Mouse (Mus musculus) C2C12 (cell line): ENCODE measurements around the gene Smap1. TPM values are rescaled to one million over a fixed set of nuclear protein-coding genes. Genes with fewer than 3 reads are reported as not detected.

Experiments used
- H3K27me3 ChIP-seq: one replicate; pipeline ENCODE4 v1.6.1; 2011; ENCODE audit not compliant: control insufficient read depth, insufficient read depth, insufficient read length
- H3K36me3 ChIP-seq: one replicate; pipeline ENCODE4 v1.6.1; 2011; ENCODE audit not compliant: control insufficient read depth, insufficient read depth
- H3K4me3 ChIP-seq: one replicate; pipeline ENCODE4 v1.5.1; 2011; ENCODE audit warnings: mild to moderate bottlenecking, control low read depth; ENCODE audit not compliant: poor library complexity, insufficient read depth, severe bottlenecking
- H3K79me2 ChIP-seq: one replicate; pipeline ENCODE4 v1.6.1; 2011; ENCODE audit not compliant: control insufficient read depth, insufficient read depth
- H3K79me3 ChIP-seq: one replicate; pipeline ENCODE4 v1.6.1; 2011; ENCODE audit warnings: low read depth, control low read depth
- H3ac ChIP-seq: one replicate; pipeline ENCODE3; 2011; ENCODE audit warnings: low read depth; ENCODE audit not compliant: control insufficient read depth, insufficient read length
- CEBPB ChIP-seq: IDR thresholded peaks from one replicate; pipeline ENCODE4 v1.6.1; 2011; ENCODE audit warnings: low read depth, mild to moderate bottlenecking, control low read depth, moderate library complexity
- CTCF ChIP-seq: IDR thresholded peaks from one replicate; pipeline ENCODE4 v1.5.1; 2011; ENCODE audit not compliant: control insufficient read depth, insufficient read depth, insufficient read length
- FOSL1 ChIP-seq: IDR thresholded peaks from one replicate; pipeline ENCODE4 v1.8.0; 2011; ENCODE audit warnings: mild to moderate bottlenecking, low read length; ENCODE audit not compliant: poor library complexity, insufficient read depth, severe bottlenecking
- MAX ChIP-seq: IDR thresholded peaks from one replicate; pipeline ENCODE4 v1.6.1; 2011; ENCODE audit warnings: mild to moderate bottlenecking, control low read depth
- MYOD1 ChIP-seq: IDR thresholded peaks from one replicate; pipeline ENCODE4 v1.6.1; 2011; ENCODE audit warnings: low read depth; ENCODE audit not compliant: control insufficient read depth, insufficient read length
- MYOG ChIP-seq: IDR thresholded peaks from one replicate; pipeline ENCODE4 v1.6.1; 2011; ENCODE audit not compliant: control insufficient read depth, insufficient read length; ENCODE audit errors: extremely low read depth
- USF1 ChIP-seq: IDR thresholded peaks from one replicate; pipeline ENCODE4 v1.6.1; 2011; ENCODE audit warnings: low read depth, mild to moderate bottlenecking, control low read depth, moderate library complexity
- polyA plus RNA-seq: library from polyadenylated mRNA; unstranded; fragments of >200 nt; fragmentation: generic; extraction: Trizol; gene quantifications from one replicate; pipeline ENCODE4 v1.2.1, GENCODE M21; 2012; ENCODE audit warnings: missing spikeins

Gene Smap1
- polyA plus RNA-seq, 1 experiment, result 23.0 TPM

GRCm38 (mm10) chr1:23884914-23885313 lies 37.2 kb downstream of the Smap1 start:
- H3K79me2 ChIP-seq, result no peaks in the 10 kb centered on the region
- no peaks in the 10 kb centered on the region for H3K79me3 ChIP-seq
- no peak overlapping the region for H3K4me3 ChIP-seq
- H3K36me3 ChIP-seq, result no peaks in the 10 kb centered on the region
- H3ac ChIP-seq, result no peak overlapping the region
- TF ChIP-seq USF1 (no peak), FOSL1 (no peak), MYOD1 (no peak), CEBPB (no peak), MAX (no peak), CTCF (no peak), MYOG (no peak)
- no peaks in the 10 kb centered on the region for H3K27me3 ChIP-seq

- Histone ChIP-seq H3ac (no peak overlapping the region), H3K27me3 (no peaks in the 10 kb centered on the region), H3K79me3 (no peaks in the 10 kb centered on the region), H3K36me3 (no peaks in the 10 kb centered on the region), H3K4me3 (no peak overlapping the region), H3K79me2 (no peaks in the 10 kb centered on the region)
- TF ChIP-seq MYOG, result no peak
- TF ChIP-seq MAX, result no peak
- TF ChIP-seq MYOD1, result no peak
- TF ChIP-seq CEBPB, result no peak
- TF ChIP-seq FOSL1, result no peak
- no peak for TF ChIP-seq CTCF
- TF ChIP-seq USF1, result no peak
Observed at GRCm38 (mm10) chr1:23884087-23884668, 37.9 kb downstream of the Smap1 start.

- TF ChIP-seq CEBPB (no peak), MAX (no peak), FOSL1 (no peak), MYOG (no peak), CTCF (no peak), MYOD1 (no peak), USF1 (no peak)
- H3K4me3 ChIP-seq, result no peak overlapping the region
- H3K79me3 ChIP-seq, result no peaks in the 10 kb centered on the region
- H3K36me3 ChIP-seq, result no peaks in the 10 kb centered on the region
- H3ac ChIP-seq, result no peak overlapping the region
- H3K79me2 ChIP-seq, result no peaks in the 10 kb centered on the region
- H3K27me3 ChIP-seq, result no peaks in the 10 kb centered on the region
Observed at GRCm38 (mm10) chr1:23882681-23883080, 39.4 kb downstream of the Smap1 start.

- Histone ChIP-seq H3K4me3 (no peak overlapping the region), H3K36me3 (peaks cover 12% of the 10 kb centered on the region), H3K27me3 (no peaks in the 10 kb centered on the region), H3K79me2 (no peaks in the 10 kb centered on the region), H3ac (no peak overlapping the region), H3K79me3 (no peaks in the 10 kb centered on the region)
- no peak for TF ChIP-seq CTCF
- no peak for TF ChIP-seq MAX
- no peak for TF ChIP-seq MYOD1
- no peak for TF ChIP-seq USF1
- TF ChIP-seq FOSL1, result no peak
- TF ChIP-seq CEBPB, result no peak
- TF ChIP-seq MYOG, result no peak
Observed at GRCm38 (mm10) chr1:23872194-23872593, 49.9 kb downstream of the Smap1 start.

- Histone ChIP-seq H3ac (no peak overlapping the region), H3K4me3 (no peak overlapping the region), H3K27me3 (no peaks in the 10 kb centered on the region), H3K36me3 (peaks cover 13% of the 10 kb centered on the region), H3K79me2 (no peaks in the 10 kb centered on the region), H3K79me3 (no peaks in the 10 kb centered on the region)
- no peak for TF ChIP-seq MAX
- TF ChIP-seq USF1, result no peak
- no peak for TF ChIP-seq CEBPB
- TF ChIP-seq MYOG, result no peak
- TF ChIP-seq FOSL1, result no peak
- no peak for TF ChIP-seq CTCF
- TF ChIP-seq MYOD1, result no peak
Observed at GRCm38 (mm10) chr1:23867350-23867862, 54.7 kb downstream of the Smap1 start.

GRCm38 (mm10) chr1:23865566-23865965 lies 56.6 kb downstream of the Smap1 start:
- TF ChIP-seq CEBPB (no peak), MYOG (no peak), MAX (no peak)
- H3ac ChIP-seq, result no peak overlapping the region
- no peaks in the 10 kb centered on the region for H3K27me3 ChIP-seq
- peaks cover 13% of the 10 kb centered on the region for H3K36me3 ChIP-seq
- H3K79me3 ChIP-seq, result no peaks in the 10 kb centered on the region
- H3K4me3 ChIP-seq, result no peak overlapping the region
- H3K79me2 ChIP-seq, result no peaks in the 10 kb centered on the region
